Mouse (Mus musculus) C2C12 (cell line): ENCODE measurements around the gene Cmklr1.

ENCODE experiments used
- CTCF ChIP-seq: IDR thresholded peaks from one replicate; pipeline ENCODE4 v1.5.1; 2011; ENCODE audit not compliant: control insufficient read depth, insufficient read depth, insufficient read length
- FOSL1 ChIP-seq: IDR thresholded peaks from one replicate; pipeline ENCODE4 v1.8.0; 2011; ENCODE audit warnings: mild to moderate bottlenecking, low read length; ENCODE audit not compliant: poor library complexity, insufficient read depth, severe bottlenecking
- USF1 ChIP-seq: IDR thresholded peaks from one replicate; pipeline ENCODE4 v1.6.1; 2011; ENCODE audit warnings: low read depth, mild to moderate bottlenecking, control low read depth, moderate library complexity

DNA sequence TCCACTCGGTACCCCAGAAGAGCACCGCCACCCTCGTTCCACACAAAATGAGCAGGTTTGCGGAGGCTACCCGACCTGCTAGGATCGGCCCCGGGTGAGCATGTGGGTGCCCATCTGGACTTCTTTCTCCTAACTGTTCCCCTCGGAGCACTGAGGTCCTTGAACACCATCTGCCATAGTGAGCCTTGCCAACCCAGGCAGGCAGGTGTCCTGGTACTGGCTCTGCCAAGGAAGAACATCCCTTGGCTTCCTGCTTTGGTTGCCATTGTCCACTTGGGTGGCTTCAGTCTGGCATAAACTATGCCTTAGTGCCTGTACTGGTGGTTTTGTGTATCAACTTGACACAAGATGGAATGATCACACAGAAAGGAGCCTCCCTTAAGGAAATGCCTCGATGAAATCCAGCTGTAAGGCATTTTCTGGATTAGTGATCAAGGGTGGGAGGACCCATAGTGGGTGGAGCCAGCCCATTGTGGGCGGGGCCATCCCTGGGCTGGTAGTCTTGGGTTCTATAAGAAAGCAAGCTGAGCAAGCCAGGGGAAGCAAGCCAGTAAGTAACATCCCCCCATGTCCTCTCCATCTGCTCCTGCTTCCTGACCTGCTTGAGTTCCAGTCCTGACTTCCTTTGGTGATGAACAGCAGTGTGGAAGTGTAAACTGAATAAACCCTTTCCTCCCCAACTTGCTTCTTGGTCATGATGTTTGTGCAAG is 28.7 kb upstream of the Cmklr1 start:
- TF ChIP-seq USF1 (no peak), FOSL1 (no peak), CTCF (no peak)
